Mouse (Mus musculus): ENCODE data around the gene Lrrc2. TPM values are rescaled to one million over a fixed set of nuclear protein-coding genes. Genes with fewer than 3 reads are reported as not detected.
A peak's percentile ranks its signal among the peaks of the same experiment; 100 is the strongest.

Gene Lrrc2
- polyA plus RNA-seq, 1 experiment from 2014 or later: not detected

DNA sequence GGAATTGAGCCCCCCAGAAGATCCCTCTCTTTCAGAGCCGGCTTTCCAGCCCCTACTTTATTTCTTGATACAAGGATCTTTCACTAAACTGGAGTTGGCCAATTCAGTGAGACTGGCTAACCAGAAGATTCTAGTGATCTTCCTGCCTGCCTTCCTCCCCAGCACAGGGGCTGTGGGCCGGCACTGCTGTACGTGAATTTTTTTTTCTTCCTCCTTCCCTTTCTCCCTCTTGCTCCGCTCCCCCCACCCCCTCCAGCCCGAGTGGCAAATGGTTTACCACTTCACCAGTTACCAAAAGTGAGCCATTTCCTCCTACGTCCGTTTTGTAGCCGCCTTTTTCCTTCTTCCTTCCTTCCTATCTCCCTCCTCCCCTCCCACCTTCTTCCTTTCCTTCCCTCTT, 35.9 kb upstream of the Lrrc2 start:
- Histone ChIP-seq H3K27ac (ENCODE audit: low read depth) (no peak overlapping the region), H3K27me3 (ENCODE audit: insufficient read depth, low read length) (no peaks in the 10 kb centered on the region), H3K4me3 (ENCODE audit: low read depth, low read length) (no peak overlapping the region), H3K9ac (no peak overlapping the region), H3K4me2 (no peak overlapping the region), H3K9me3 (ENCODE audit: low read depth, low read length) (no peaks in the 10 kb centered on the region), H3K36me3 (ENCODE audit: insufficient read depth) (no peaks in the 10 kb centered on the region), H3K4me1 (ENCODE audit: insufficient read depth) (no peaks in the 10 kb centered on the region)
- 51% methylated on average over 8 of the region's 8 CpGs for WGBS
- DNase-seq (no peak), ATAC-seq (ENCODE audit: insufficient read depth) (no peak)
- no peak for TF ChIP-seq CTCF (IDR thresholded peaks at IDR 0.05; ENCODE audit: low read depth)

- TF ChIP-seq CTCF (IDR thresholded peaks at IDR 0.05; ENCODE audit: low read depth): no peak
- Histone ChIP-seq H3K4me3 (ENCODE audit: low read depth, low read length) (no peak within 1 kb of the TSS), H3K36me3 (ENCODE audit: insufficient read depth) (no peaks in the 10 kb centered on the region), H3K9ac (no peak within 1 kb of the TSS), H3K4me1 (ENCODE audit: insufficient read depth) (no peaks in the 10 kb centered on the region), H3K27ac (ENCODE audit: low read depth) (no peak within 1 kb of the TSS), H3K9me3 (ENCODE audit: low read depth, low read length) (no peaks in the 10 kb centered on the region), H3K27me3 (ENCODE audit: insufficient read depth, low read length) (no peaks in the 10 kb centered on the region), H3K4me2 (no peak within 1 kb of the TSS)
- 83% methylated on average over 7 of the region's 7 CpGs for WGBS
- ATAC-seq (ENCODE audit: insufficient read depth): no peak
- no peak for DNase-seq
Measured at GRCm38 (mm10) chr9:110916786-110917185, 34.6 kb upstream of the Lrrc2 start, which contains the start of gene Fam240a. Fam240a (minus strand) TSS chr9:110916861.

DNA sequence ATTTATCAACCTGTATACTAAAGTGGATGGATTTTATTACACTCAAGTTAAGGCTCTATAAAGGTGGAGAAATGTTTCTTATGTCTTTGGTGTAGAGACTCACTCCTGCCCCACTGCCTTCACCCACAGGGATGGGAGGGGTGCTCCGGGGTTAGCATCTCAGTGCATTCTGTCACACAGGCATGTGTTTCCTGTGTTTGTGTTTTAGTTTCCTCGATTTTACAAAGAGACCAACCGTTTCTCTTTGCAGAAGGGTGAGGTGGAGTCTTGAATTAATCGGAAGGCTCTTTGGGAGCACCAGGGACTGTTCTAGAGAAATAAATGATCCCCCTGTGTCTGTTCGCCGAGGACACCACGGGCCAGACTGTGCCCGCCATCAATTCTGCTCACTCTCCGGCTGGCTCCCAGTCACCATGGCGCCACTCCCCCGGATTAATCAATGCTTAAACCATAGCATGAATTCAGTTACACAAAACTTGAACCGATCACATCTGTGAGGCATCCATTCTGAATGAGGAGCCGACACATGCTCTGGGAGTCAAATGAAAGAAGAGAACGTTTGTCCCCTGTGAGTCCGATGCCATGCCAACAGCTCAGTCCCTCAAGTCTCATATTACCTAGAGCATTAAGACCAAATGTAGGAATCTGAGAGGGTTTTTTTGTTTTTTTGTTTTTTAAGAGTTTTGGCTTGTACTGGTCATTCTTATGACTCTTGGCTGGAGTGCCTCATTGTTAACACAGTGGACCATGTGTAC, 30.5 kb upstream of the Lrrc2 start:
- H3K36me3 ChIP-seq (ENCODE audit: insufficient read depth): no peaks in the 10 kb centered on the region
- no peaks in the 10 kb centered on the region for H3K9me3 ChIP-seq (ENCODE audit: low read depth, low read length)
- H3K27ac ChIP-seq (ENCODE audit: low read depth): 0 out of 2 replicates have a peak overlapping the region, but pooled peaks have one; percentile 18
- TF ChIP-seq CTCF (IDR thresholded peaks at IDR 0.05; ENCODE audit: low read depth): no peak
- no peaks in the 10 kb centered on the region for H3K27me3 ChIP-seq (ENCODE audit: insufficient read depth, low read length)
- ATAC-seq (ENCODE audit: insufficient read depth): no peak
- no peaks in the 10 kb centered on the region for H3K4me1 ChIP-seq (ENCODE audit: insufficient read depth)
- H3K9ac ChIP-seq: no peak overlapping the region
- no peak overlapping the region for H3K4me3 ChIP-seq (ENCODE audit: low read depth, low read length)
- DNase-seq: peak; percentile 42
- 55% methylated on average over 15 of the region's 15 CpGs for WGBS
- no peak overlapping the region for H3K4me2 ChIP-seq

- peak; percentile 89 for TF ChIP-seq CTCF (IDR thresholded peaks at IDR 0.05; ENCODE audit: low read depth)
- no peak for ATAC-seq (ENCODE audit: insufficient read depth)
- Histone ChIP-seq H3K27me3 (ENCODE audit: insufficient read depth, low read length) (no peaks in the 10 kb centered on the region), H3K36me3 (ENCODE audit: insufficient read depth) (no peaks in the 10 kb centered on the region), H3K9ac (no peak overlapping the region), H3K4me3 (ENCODE audit: low read depth, low read length) (no peak overlapping the region), H3K9me3 (ENCODE audit: low read depth, low read length) (no peaks in the 10 kb centered on the region), H3K4me1 (ENCODE audit: insufficient read depth) (no peaks in the 10 kb centered on the region), H3K4me2 (no peak overlapping the region), H3K27ac (ENCODE audit: low read depth) (no peak overlapping the region)
- 12% methylated on average over 7 of the region's 7 CpGs for WGBS
- peak; percentile 87 for DNase-seq
Measured at GRCm38 (mm10) chr9:110922759-110923158, 28.6 kb upstream of the Lrrc2 start.

DNA sequence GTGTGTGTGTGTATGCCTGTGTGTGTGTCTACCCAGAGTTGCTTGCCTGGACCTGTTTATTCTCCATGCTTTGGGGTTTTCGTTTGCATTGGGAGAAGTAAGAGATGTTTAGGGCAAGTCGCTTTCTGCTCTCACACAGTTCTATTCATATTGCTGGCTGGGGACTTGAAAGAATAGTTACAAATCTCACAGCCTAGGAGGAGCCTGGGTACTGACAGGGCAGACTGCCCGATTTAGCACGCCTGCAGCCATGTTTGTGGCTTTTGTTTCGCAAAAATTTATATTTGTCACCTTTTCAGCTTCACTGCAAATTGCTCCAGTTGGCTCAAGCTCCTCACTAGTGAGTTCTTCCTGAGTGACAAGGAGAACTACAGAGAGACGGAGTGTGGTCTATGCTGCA, 19.8 kb upstream of the Lrrc2 start:
- Histone ChIP-seq H3K9ac (no peak overlapping the region), H3K27me3 (ENCODE audit: insufficient read depth, low read length) (no peaks in the 10 kb centered on the region), H3K36me3 (ENCODE audit: insufficient read depth) (no peaks in the 10 kb centered on the region), H3K27ac (ENCODE audit: low read depth) (no peak overlapping the region), H3K4me1 (ENCODE audit: insufficient read depth) (no peaks in the 10 kb centered on the region), H3K4me2 (no peak overlapping the region), H3K9me3 (ENCODE audit: low read depth, low read length) (no peaks in the 10 kb centered on the region), H3K4me3 (ENCODE audit: low read depth, low read length) (no peak overlapping the region)
- DNase-seq (no peak), ATAC-seq (ENCODE audit: insufficient read depth) (no peak)
- 69% methylated on average over 6 of the region's 6 CpGs for WGBS
- no peak for TF ChIP-seq CTCF (IDR thresholded peaks at IDR 0.05; ENCODE audit: low read depth)

- Histone ChIP-seq H3K9ac (no peak overlapping the region), H3K9me3 (ENCODE audit: low read depth, low read length) (no peaks in the 10 kb centered on the region), H3K4me3 (ENCODE audit: low read depth, low read length) (no peak overlapping the region), H3K27me3 (ENCODE audit: insufficient read depth, low read length) (no peaks in the 10 kb centered on the region), H3K36me3 (ENCODE audit: insufficient read depth) (no peaks in the 10 kb centered on the region), H3K27ac (ENCODE audit: low read depth) (no peak overlapping the region), H3K4me2 (no peak overlapping the region), H3K4me1 (ENCODE audit: insufficient read depth) (no peaks in the 10 kb centered on the region)
- TF ChIP-seq CTCF (IDR thresholded peaks at IDR 0.05; ENCODE audit: low read depth): no peak
- ATAC-seq (ENCODE audit: insufficient read depth) (no peak), DNase-seq (no peak)
- 70% methylated on average over 12 of the region's 12 CpGs for WGBS
Measured at GRCm38 (mm10) chr9:110933850-110934437, 17.4 kb upstream of the Lrrc2 start.

- no peaks in the 10 kb centered on the region for H3K9me3 ChIP-seq (ENCODE audit: low read depth, low read length)
- no peaks in the 10 kb centered on the region for H3K27me3 ChIP-seq (ENCODE audit: insufficient read depth, low read length)
- no peaks in the 10 kb centered on the region for H3K36me3 ChIP-seq (ENCODE audit: insufficient read depth)
- no peak for TF ChIP-seq CTCF (IDR thresholded peaks at IDR 0.05; ENCODE audit: low read depth)
- no peak overlapping the region for H3K9ac ChIP-seq
- H3K4me3 ChIP-seq (ENCODE audit: low read depth, low read length): no peak overlapping the region
- ATAC-seq (ENCODE audit: insufficient read depth): no peak
- H3K4me1 ChIP-seq (ENCODE audit: insufficient read depth): no peaks in the 10 kb centered on the region
- H3K4me2 ChIP-seq: no peak overlapping the region
- no peak for DNase-seq
- H3K27ac ChIP-seq (ENCODE audit: low read depth): no peak overlapping the region
- 82% methylated on average over 7 of the region's 7 CpGs for WGBS
Measured at GRCm38 (mm10) chr9:110935941-110936340, 15.4 kb upstream of the Lrrc2 start.
